Mouse (Mus musculus) neutrophil, adult 5-6 weeks (primary cell): Measurements from ENCODE around the gene Oxgr1. TPM values are rescaled to one million over a fixed set of nuclear protein-coding genes. Genes with fewer than 3 reads are reported as not detected.

Experiments used
- ATAC-seq: fragments of 151-379, 151-347 bp; 2 replicates; pipeline ENCODE4 v1.8.0; 2017; ENCODE audit warnings: mild to moderate bottlenecking, moderate TSS enrichment; ENCODE audit not compliant: insufficient number of reproducible peaks, poor library complexity, low FRiP score, severe bottlenecking; ENCODE audit errors: extremely low read depth
- total RNA-seq: library from RNA; stranded (forward); fragments of 200-1000 nt; gene quantifications from 2 replicates; pipeline ENCODE4 v1.2.3, GENCODE M21; 2017

The Oxgr1 gene
- not detected in 2 replicates for total RNA-seq

GRCm38 (mm10) chr14:120042187-120042820 lies at the start of gene Oxgr1:
TSS of gene Oxgr1 (minus strand) at chr14:120042435.
- ATAC-seq: no peak

- no peak for ATAC-seq
Measured at GRCm38 (mm10) chr14:120090401-120090800, 48.2 kb upstream of the Oxgr1 start.

GRCm38 (mm10) chr14:120089649-120090360 lies 47.6 kb upstream of the Oxgr1 start:
- no peak for ATAC-seq

DNA sequence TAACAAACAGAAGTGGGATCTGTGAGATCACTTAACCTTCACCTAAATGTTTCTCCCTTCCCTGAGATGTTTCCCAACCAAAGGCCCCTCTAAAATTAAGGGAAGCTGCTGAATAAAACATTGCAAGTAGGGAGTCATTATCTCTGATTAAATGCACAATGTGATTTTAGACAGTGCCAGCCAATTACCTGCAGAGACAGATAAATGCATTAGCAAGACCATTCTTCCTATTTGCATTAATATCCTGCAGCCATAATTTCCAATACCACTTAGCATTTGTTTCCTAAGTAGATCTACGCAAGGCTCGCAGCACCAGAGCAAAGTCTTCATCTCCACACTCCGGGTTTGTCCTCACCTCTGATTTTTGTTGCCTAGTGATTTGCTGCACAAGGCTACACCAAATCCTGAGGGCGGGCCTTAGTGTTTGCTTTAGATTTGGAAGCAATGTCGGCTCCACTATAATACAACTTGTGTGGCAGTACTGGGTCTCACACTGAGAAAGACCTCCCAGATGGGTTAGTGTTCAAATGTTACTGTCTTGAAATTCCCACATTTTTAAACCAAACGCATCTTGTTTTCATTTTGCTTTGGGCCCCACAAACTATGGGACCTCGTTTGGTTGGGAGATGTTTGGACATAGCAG lies 46.9 kb upstream of the Oxgr1 start:
- no peak for ATAC-seq

DNA sequence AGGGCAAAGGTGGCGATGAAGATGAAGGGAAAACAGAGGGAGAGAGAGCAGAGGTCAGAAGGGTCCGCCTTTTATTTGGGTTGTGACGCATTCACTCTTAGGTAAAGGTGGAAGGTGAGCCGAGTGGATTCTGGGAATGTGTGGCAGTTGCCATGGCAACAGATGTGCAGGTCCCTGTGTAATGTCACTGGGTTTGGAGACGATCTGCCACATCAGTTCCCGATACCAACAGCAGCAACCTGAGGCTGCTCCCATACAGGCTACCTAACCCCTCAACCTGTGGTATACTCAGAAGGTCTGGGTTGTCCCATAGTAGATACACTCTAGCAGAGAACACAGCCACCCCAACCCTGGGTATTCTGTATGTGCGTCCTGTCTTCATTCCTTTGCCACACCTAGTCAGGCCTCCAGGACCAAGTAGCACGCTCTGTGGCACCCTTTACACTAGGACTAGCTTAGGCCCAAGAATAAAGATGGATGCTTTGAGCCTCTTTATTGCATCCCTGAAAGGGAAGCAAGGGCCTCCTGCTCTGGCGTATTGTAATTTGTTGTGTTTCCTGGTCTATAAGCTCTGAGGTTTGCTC lies 41.9 kb upstream of the Oxgr1 start:
- ATAC-seq: no peak

- ATAC-seq: no peak
Measured at GRCm38 (mm10) chr14:120076192-120076591, 34.0 kb upstream of the Oxgr1 start.

DNA sequence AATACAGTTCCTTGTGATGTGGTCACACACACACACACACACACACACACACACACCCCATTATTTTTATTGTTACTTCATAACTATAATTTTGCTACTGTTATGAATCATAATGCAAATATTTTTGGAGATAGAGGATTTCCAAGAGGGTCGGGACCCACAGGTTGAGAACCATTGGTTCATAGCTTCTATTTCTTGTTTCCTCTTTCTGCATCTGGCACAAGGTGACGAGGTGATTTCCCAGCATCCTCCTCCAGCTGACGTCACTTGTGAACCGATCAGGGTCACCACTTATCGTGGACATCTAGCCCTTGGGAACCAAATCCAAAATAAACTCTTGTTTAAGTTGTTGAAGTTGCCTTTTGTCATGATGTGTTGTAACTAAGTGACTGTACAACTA lies 33.5 kb upstream of the Oxgr1 start:
- no peak for ATAC-seq

GRCm38 (mm10) chr14:120074231-120074630 lies 32.0 kb upstream of the Oxgr1 start:
- ATAC-seq: no peak

DNA sequence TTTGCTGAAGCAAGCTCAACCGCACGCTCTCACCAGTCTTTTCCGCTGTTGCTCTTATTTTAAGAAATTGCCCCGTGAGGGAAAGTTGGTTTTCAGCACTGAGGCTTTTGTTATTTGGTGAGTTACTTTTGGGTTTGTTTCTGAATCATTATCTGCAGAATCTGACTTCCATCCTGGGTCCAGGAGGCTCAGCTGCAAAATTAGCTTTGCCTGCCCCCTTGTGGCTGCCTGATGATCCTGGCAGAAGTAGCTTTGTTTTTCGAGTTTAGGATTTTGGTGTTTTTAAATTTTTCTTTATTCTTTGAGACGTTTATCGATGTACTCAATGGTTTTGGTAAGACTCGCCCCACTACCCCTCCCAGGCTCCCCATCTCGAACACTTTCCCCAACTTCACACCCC lies 18.9 kb upstream of the Oxgr1 start:
- no peak for ATAC-seq

DNA sequence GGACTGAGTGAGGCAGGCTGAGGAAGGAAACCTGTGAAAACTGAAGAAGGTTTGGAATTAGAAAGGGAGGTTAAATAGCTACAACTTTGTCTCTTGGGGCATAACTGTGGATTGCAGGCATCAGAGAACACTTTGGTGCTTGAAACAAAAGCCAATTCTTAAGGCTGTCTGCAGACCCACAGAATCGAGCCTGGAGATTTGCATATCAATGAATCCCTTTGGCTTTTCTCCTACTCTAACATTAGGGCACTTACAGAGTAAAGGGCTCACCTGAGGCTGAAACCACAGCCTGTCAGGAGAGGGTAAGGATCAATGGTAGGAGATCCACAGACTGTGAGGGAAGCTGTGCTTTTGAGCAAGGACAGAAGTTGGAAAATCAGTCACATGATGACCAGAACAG lies 8.8 kb downstream of the Oxgr1 start:
- ATAC-seq: no peak

GRCm38 (mm10) chr14:120019948-120020347 lies 22.3 kb downstream of the Oxgr1 start:
- ATAC-seq: no peak

- ATAC-seq: no peak
Measured at GRCm38 (mm10) chr14:120009969-120010872, 32.0 kb downstream of the Oxgr1 start.

GRCm38 (mm10) chr14:120005153-120005552 lies 37.1 kb downstream of the Oxgr1 start:
- no peak for ATAC-seq

- ATAC-seq: no peak
Measured at GRCm38 (mm10) chr14:120003661-120004060, 38.6 kb downstream of the Oxgr1 start.

GRCm38 (mm10) chr14:120002673-120003072 lies 39.6 kb downstream of the Oxgr1 start:
- no peak for ATAC-seq

- ATAC-seq: no peak
Measured at GRCm38 (mm10) chr14:119989651-119990050, 52.6 kb downstream of the Oxgr1 start.

GRCm38 (mm10) chr14:119988937-119989645 lies 53.1 kb downstream of the Oxgr1 start:
- ATAC-seq: no peak

- no peak for ATAC-seq
Measured at GRCm38 (mm10) chr14:119987257-119987656, 55.0 kb downstream of the Oxgr1 start.
